Mouse (Mus musculus) layer of hippocampus, postnatal 10 days (tissue): ENCODE data around the gene Ngb. TPM values are rescaled to one million over a fixed set of nuclear protein-coding genes. Genes with fewer than 3 reads are reported as not detected.

ENCODE experiments used
- DNase-seq, 2 experiments: peaks; one replicate each; pipeline ENCODE4 v3.0.0; 2021; ENCODE audit warnings: low spot score in 2 of 2
- long read RNA-seq: library from polyadenylated mRNA; stranded (forward); transcript quantifications from one replicate; pipeline ENCODE4 v2.0.0, GENCODE M21; 2023
- total RNA-seq, 2 experiments: library from RNA; stranded (reverse); gene quantifications; 2 replicates each; pipeline ENCODE4 v1.2.3; 2021

Gene Ngb
- 1 to 10 TPM; 2.9 to 3.7 TPM for total RNA-seq
- long read RNA-seq, partial matches to known transcripts: 0 of 3 reads
- long read RNA-seq, other reads (novel, unspliced or antisense): 0 of 3 reads

GRCm38 (mm10) chr12:87102165-87102631 is at the start of gene Ngb:
Ngb (minus strand) TSS chr12:87102539.
- peak in 1 of 2 experiments; percentile 37 for DNase-seq

- no peak for DNase-seq
Measured at GRCm38 (mm10) chr12:87149471-87149870, 47.1 kb upstream of the Ngb start.

GRCm38 (mm10) chr12:87148136-87148535 is 45.8 kb upstream of the Ngb start:
- no peak for DNase-seq

GRCm38 (mm10) chr12:87147395-87148089 is 45.2 kb upstream of the Ngb start, which contains the start of gene Pomt2:
Pomt2 (minus strand) TSS chr12:87147968.
- peak; percentile 90 to 92 for DNase-seq

GRCm38 (mm10) chr12:87146966-87147365 is 44.6 kb upstream of the Ngb start, which contains the start of gene Gstz1:
Gstz1 (plus strand) TSS chr12:87147165.
- peak; percentile 85 to 91 for DNase-seq

GRCm38 (mm10) chr12:87142156-87142555 is 39.8 kb upstream of the Ngb start:
- DNase-seq: no peak

- no peak for DNase-seq
Measured at GRCm38 (mm10) chr12:87138768-87139167, 36.4 kb upstream of the Ngb start.

GRCm38 (mm10) chr12:87138342-87138701 is 36.0 kb upstream of the Ngb start:
- no peak for DNase-seq

- no peak for DNase-seq
Measured at GRCm38 (mm10) chr12:87137439-87138341, 35.4 kb upstream of the Ngb start.

GRCm38 (mm10) chr12:87132784-87133183 is 30.4 kb upstream of the Ngb start:
- no peak for DNase-seq

GRCm38 (mm10) chr12:87132210-87132609 is 29.9 kb upstream of the Ngb start:
- DNase-seq: no peak

GRCm38 (mm10) chr12:87131619-87132018 is 29.3 kb upstream of the Ngb start:
- peak; percentile 26 to 49 for DNase-seq

- no peak for DNase-seq
Measured at GRCm38 (mm10) chr12:87131181-87131580, 28.8 kb upstream of the Ngb start.

- DNase-seq: no peak
Measured at GRCm38 (mm10) chr12:87130224-87130623, 27.9 kb upstream of the Ngb start.

GRCm38 (mm10) chr12:87127256-87127655 is 24.9 kb upstream of the Ngb start:
- DNase-seq: no peak

- no peak for DNase-seq
Measured at GRCm38 (mm10) chr12:87121918-87122589, 19.7 kb upstream of the Ngb start.

- no peak for DNase-seq
Measured at GRCm38 (mm10) chr12:87107357-87107977, 5.1 kb upstream of the Ngb start.

- no peak for DNase-seq
Measured at GRCm38 (mm10) chr12:87104796-87105195, 2.5 kb upstream of the Ngb start.

GRCm38 (mm10) chr12:87103471-87103870 is 1.1 kb upstream of the Ngb start:
- DNase-seq: no peak

- no peak for DNase-seq
Measured at GRCm38 (mm10) chr12:87100331-87100730, 2.0 kb downstream of the Ngb start.

GRCm38 (mm10) chr12:87093671-87094070 is 8.7 kb downstream of the Ngb start:
- DNase-seq: no peak
